Mouse (Mus musculus): Measurements from ENCODE around the gene Cyth3.

DNA sequence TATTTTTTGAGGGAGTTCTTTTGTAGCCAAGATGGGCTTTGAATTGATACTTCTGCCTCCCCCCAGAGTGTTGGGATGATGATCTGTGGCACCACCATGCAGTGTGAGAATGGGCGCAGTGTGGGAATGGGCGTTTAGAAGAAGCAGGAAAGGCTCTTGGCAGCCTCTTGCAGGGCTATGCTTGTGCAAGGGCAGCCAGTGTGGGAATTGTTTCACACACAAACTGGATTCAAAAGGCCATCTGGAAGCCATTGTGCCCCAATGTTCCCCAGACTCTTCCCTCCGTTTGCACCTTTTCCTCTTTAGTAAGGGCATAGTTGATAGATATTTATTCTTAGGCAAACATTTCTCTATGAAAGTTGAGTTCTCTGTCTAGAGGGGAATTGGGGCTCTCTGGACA lies 19.3 kb downstream of the Cyth3 start:
- no peak for TF ChIP-seq POLR2A (IDR thresholded peaks at IDR 0.05; ENCODE audit: low read depth, low read length)
- no peak for TF ChIP-seq CTCF (IDR thresholded peaks at IDR 0.05; ENCODE audit: borderline replicate concordance, insufficient read depth, low read length)
